Mouse (Mus musculus) embryonic facial prominence, embryonic 14.5 days (tissue): ENCODE data around the gene Gabrb3. TPM values are rescaled to one million over a fixed set of nuclear protein-coding genes. Genes with fewer than 3 reads are reported as not detected.

Experiments
- ATAC-seq: fragments of 200-750 bp; cut with Nextera tagmentation; 2 replicates; pipeline ENCODE4 v1.8.0; 2017; ENCODE audit warnings: low read depth, moderate number of reproducible peaks, moderate TSS enrichment
- DNase-seq: peaks from one replicate; pipeline ENCODE4 v3.0.0-alpha.2; 2015; ENCODE audit warnings: low spot score
- H3K27ac ChIP-seq: fragments of 300-500 bp; sonication (generic); replicated peaks from 2 replicates; pipeline ENCODE4 v1.5.1; 2014; ENCODE audit warnings: low read depth, mild to moderate bottlenecking, low read length, moderate library complexity
- H3K27me3 ChIP-seq: fragments of 300-500 bp; sonication (generic); replicated peaks from 2 replicates; pipeline ENCODE4 v1.6.1; 2014; ENCODE audit warnings: low read length; ENCODE audit not compliant: control insufficient read depth, insufficient read depth
- H3K36me3 ChIP-seq: fragments of 300-500 bp; sonication (generic); 2 replicates; pipeline ENCODE4 v1.6.1; 2014; ENCODE audit warnings: low read length, mixed read lengths; ENCODE audit not compliant: control insufficient read depth, insufficient read depth
- H3K4me1 ChIP-seq: fragments of 300-500 bp; sonication (generic); 2 replicates; pipeline ENCODE4 v1.6.1; 2014; ENCODE audit warnings: antibody characterized with exemption, low read length; ENCODE audit not compliant: control insufficient read depth, insufficient read depth
- H3K4me2 ChIP-seq: fragments of 300-500 bp; sonication (generic); 2 replicates; pipeline ENCODE4 v1.6.1; 2014; ENCODE audit warnings: low read depth, mild to moderate bottlenecking, low read length, moderate library complexity, mixed read lengths
- H3K4me3 ChIP-seq: fragments of 300-500 bp; sonication (generic); 2 replicates; pipeline ENCODE4 v1.5.1; 2014; ENCODE audit warnings: low read depth, mild to moderate bottlenecking, low read length
- H3K9ac ChIP-seq: fragments of 300-500 bp; sonication (generic); 2 replicates; pipeline ENCODE4 v1.6.1; 2014; ENCODE audit warnings: low read depth, mild to moderate bottlenecking, low read length, moderate library complexity, mixed read lengths
- H3K9me3 ChIP-seq: fragments of 300-500 bp; sonication (generic); 2 replicates; pipeline ENCODE4 v1.6.1; 2016; ENCODE audit warnings: low read length; ENCODE audit not compliant: control insufficient read depth
- WGBS: fragments of 180-500 bp; shearing (Covaris S2); extraction: QIAGEN DNeasy Blood & Tissue Kit; methylation state at CpG from one replicate; pipeline ENCODE4 v1.1.7; 2014; 5-methylcytosine and 5-hydroxymethylcytosine counted together
- polyA plus RNA-seq: library from polyadenylated mRNA; unstranded; fragments of >200 nt; fragmentation: Nextera tagmentation; extraction: Ambion mirVana; gene quantifications from 2 replicates; pipeline ENCODE4 v1.2.1, GENCODE M21; 2014

The Gabrb3 gene
- 3.3 and 4.4 TPM in 2 replicates for polyA plus RNA-seq

GRCm38 (mm10) chr7:57419392-57419791, at the start of gene Gabrb3:
Gabrb3 (plus strand) TSS chr7:57419692.
- H3K4me2 ChIP-seq = no peak within 1 kb of the TSS
- DNase-seq (no peak), ATAC-seq (no peak)
- WGBS = 79% methylated on average over 2 of the region's 2 CpGs
- H3K27ac ChIP-seq = no peak within 1 kb of the TSS
- no peak within 1 kb of the TSS for H3K4me3 ChIP-seq
- H3K9ac ChIP-seq = no peak within 1 kb of the TSS
- H3K36me3 ChIP-seq = no peaks in the 10 kb centered on the region
- H3K27me3 ChIP-seq = no peaks in the 10 kb centered on the region
- H3K4me1 ChIP-seq = no peaks in the 10 kb centered on the region
- no peaks in the 10 kb centered on the region for H3K9me3 ChIP-seq

- 22% methylated on average over 4 of the region's 4 CpGs for WGBS
- no peak overlapping the region for H3K9ac ChIP-seq
- no peaks in the 10 kb centered on the region for H3K9me3 ChIP-seq
- DNase-seq = peak; percentile 77
- 0 out of 2 replicates have a peak, but pooled peaks have one; percentile 57 for ATAC-seq
- H3K4me1 ChIP-seq = no peaks in the 10 kb centered on the region
- H3K27me3 ChIP-seq = peaks cover 36% of the 10 kb centered on the region
- no peak overlapping the region for H3K27ac ChIP-seq
- no peaks in the 10 kb centered on the region for H3K36me3 ChIP-seq
- no peak overlapping the region for H3K4me3 ChIP-seq
- H3K4me2 ChIP-seq = no peak overlapping the region
These were observed 35.4 kb upstream of the Gabrb3 start for GRCm38 (mm10) chr7:57384112-57384511.

- under 1% methylated on average over 33 of the region's 71 CpGs for WGBS
- no peaks in the 10 kb centered on the region for H3K9me3 ChIP-seq
- no peak within 1 kb of the TSS for H3K27ac ChIP-seq
- ATAC-seq (peak; percentile 55), DNase-seq (peak; percentile 30)
- H3K4me1 ChIP-seq = no peaks in the 10 kb centered on the region
- peak within 1 kb of the TSS; percentile 55 for H3K9ac ChIP-seq
- peak within 1 kb of the TSS; percentile 54 for H3K4me3 ChIP-seq
- no peaks in the 10 kb centered on the region for H3K36me3 ChIP-seq
- peak within 1 kb of the TSS; percentile 93 for H3K4me2 ChIP-seq
- peaks cover 36% of the 10 kb centered on the region for H3K27me3 ChIP-seq
These were observed 32.8 kb upstream of the Gabrb3 start, which contains the start of gene Gabrg3 for GRCm38 (mm10) chr7:57386517-57387340. Gabrg3 (minus strand) TSS chr7:57387188.

- Histone ChIP-seq H3K4me3 (peak overlapping the region; percentile 54), H3K36me3 (no peaks in the 10 kb centered on the region), H3K27me3 (peaks cover 36% of the 10 kb centered on the region), H3K4me1 (no peaks in the 10 kb centered on the region), H3K9ac (no peak overlapping the region), H3K9me3 (no peaks in the 10 kb centered on the region), H3K27ac (no peak overlapping the region), H3K4me2 (peak overlapping the region; percentile 93)
- DNase-seq (no peak), ATAC-seq (no peak)
- 20% methylated on average over 6 of the region's 6 CpGs for WGBS
These were observed 32.2 kb upstream of the Gabrb3 start for GRCm38 (mm10) chr7:57387341-57387654.

GRCm38 (mm10) chr7:57390046-57390445, 29.4 kb upstream of the Gabrb3 start:
- Histone ChIP-seq H3K27me3 (peaks cover 30% of the 10 kb centered on the region), H3K4me2 (no peak overlapping the region), H3K4me1 (no peaks in the 10 kb centered on the region), H3K9ac (no peak overlapping the region), H3K27ac (no peak overlapping the region), H3K36me3 (no peaks in the 10 kb centered on the region), H3K4me3 (no peak overlapping the region), H3K9me3 (no peaks in the 10 kb centered on the region)
- 37% methylated on average over 4 of the region's 4 CpGs for WGBS
- ATAC-seq (no peak), DNase-seq (no peak)

- Histone ChIP-seq H3K4me3 (no peak overlapping the region), H3K4me2 (no peak overlapping the region), H3K27ac (no peak overlapping the region), H3K9ac (no peak overlapping the region), H3K27me3 (no peaks in the 10 kb centered on the region), H3K36me3 (no peaks in the 10 kb centered on the region), H3K4me1 (no peaks in the 10 kb centered on the region), H3K9me3 (no peaks in the 10 kb centered on the region)
- no peak for DNase-seq
- ATAC-seq = no peak
- WGBS = 88% methylated on average over 4 of the region's 4 CpGs
These were observed 25.9 kb upstream of the Gabrb3 start for GRCm38 (mm10) chr7:57393551-57393950.

- no peak for DNase-seq
- ATAC-seq = no peak
- no peak overlapping the region for H3K4me3 ChIP-seq
- no peaks in the 10 kb centered on the region for H3K27me3 ChIP-seq
- no peaks in the 10 kb centered on the region for H3K9me3 ChIP-seq
- 79% methylated on average over 4 of the region's 4 CpGs for WGBS
- H3K36me3 ChIP-seq = no peaks in the 10 kb centered on the region
- no peak overlapping the region for H3K27ac ChIP-seq
- H3K9ac ChIP-seq = no peak overlapping the region
- no peak overlapping the region for H3K4me2 ChIP-seq
- no peaks in the 10 kb centered on the region for H3K4me1 ChIP-seq
These were observed 8.3 kb upstream of the Gabrb3 start for GRCm38 (mm10) chr7:57411163-57411562.

GRCm38 (mm10) chr7:57412896-57413295, 6.6 kb upstream of the Gabrb3 start:
- Histone ChIP-seq H3K4me3 (no peak overlapping the region), H3K4me1 (no peaks in the 10 kb centered on the region), H3K9ac (no peak overlapping the region), H3K27me3 (no peaks in the 10 kb centered on the region), H3K4me2 (no peak overlapping the region), H3K27ac (no peak overlapping the region), H3K9me3 (no peaks in the 10 kb centered on the region), H3K36me3 (no peaks in the 10 kb centered on the region)
- WGBS = 46% methylated on average over 1 of the region's 1 CpGs
- ATAC-seq (no peak), DNase-seq (no peak)

- H3K9me3 ChIP-seq = no peaks in the 10 kb centered on the region
- H3K9ac ChIP-seq = no peak overlapping the region
- no peak for ATAC-seq
- no peak overlapping the region for H3K4me3 ChIP-seq
- H3K4me2 ChIP-seq = no peak overlapping the region
- no peak for DNase-seq
- no peaks in the 10 kb centered on the region for H3K27me3 ChIP-seq
- WGBS = 82% methylated on average over 1 of the region's 1 CpGs
- no peak overlapping the region for H3K27ac ChIP-seq
- H3K4me1 ChIP-seq = no peaks in the 10 kb centered on the region
- H3K36me3 ChIP-seq = no peaks in the 10 kb centered on the region
These were observed 1.6 kb downstream of the Gabrb3 start for GRCm38 (mm10) chr7:57421044-57421443.
